Mouse (Mus musculus): Measurements from ENCODE around the gene Vmp1.

The Vmp1 gene

GRCm38 (mm10) chr11:86672772-86673171 is 10.9 kb downstream of the Vmp1 start:
- DNase-seq (ENCODE audit: low read depth), result no peak

DNA sequence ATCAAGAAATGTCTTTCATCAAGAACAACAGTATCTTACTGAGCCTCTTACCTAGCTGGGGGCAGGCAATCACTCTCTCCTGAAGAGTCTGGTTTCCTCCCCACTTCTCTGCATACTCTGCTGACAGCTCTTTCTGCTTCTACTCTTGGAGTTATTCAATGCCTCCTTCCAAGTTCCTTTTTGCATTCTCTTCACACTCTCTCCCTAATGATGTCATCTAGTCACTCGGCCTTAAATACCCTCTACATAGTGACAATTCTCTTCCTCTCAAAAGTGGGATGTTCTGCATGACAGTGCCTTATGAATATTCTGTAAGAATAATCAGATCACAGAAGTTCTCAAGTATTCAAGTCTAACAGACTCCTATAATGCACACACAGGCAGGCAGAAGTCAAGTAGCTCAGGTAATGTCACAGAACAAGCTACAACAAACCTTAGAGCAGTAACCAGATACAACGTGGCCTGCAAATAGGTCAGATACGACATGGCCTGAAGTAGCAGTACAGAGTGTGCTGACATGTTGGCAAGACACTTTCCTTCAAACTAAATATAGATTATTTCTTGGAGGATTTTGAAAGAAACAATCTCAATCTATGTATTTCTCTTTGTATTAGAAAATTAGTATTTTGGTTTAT is 12.5 kb downstream of the Vmp1 start:
- no peak for DNase-seq (ENCODE audit: low read depth)

DNA sequence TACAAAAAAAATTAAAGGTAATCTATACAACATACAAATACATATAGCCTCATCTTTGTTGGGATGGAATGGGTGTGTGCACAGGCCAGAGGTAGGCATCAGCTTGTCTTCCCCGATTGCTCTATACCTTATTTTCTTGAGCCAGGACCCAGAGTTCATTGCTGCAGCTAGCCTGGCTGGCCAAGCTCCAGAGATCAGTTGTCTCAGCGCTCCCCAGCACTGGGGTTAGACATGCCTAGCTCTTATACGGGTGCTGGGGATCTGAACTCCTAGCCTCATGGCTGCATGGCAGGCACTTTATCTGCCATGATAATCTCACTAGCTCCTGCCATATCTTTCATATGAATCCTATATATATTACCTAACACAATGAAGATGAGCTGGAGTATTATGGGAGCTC is 15.5 kb downstream of the Vmp1 start:
- DNase-seq (ENCODE audit: low read depth), result no peak

DNA sequence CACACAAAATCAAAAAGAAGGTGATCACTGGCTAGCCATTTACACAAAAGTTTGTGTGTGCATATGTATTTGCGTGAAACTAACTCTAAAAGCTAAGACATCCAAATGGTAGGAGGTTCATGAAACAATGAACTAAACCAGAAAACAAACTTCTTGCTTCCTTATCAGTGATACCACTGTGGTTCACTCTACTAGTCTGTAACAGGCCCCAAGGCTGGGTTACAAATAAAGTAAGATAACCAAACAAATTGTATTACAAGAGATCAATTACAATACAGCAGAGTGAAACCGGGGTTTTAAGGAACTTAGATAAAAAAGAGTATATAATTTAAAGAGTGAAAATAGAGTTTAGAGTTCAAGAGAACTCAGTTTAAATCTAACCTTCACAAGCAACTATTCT is 16.1 kb downstream of the Vmp1 start:
- no peak for DNase-seq (ENCODE audit: low read depth)

- no peak for DNase-seq (ENCODE audit: low read depth)
These were observed 19.2 kb downstream of the Vmp1 start for GRCm38 (mm10) chr11:86664406-86664805.

GRCm38 (mm10) chr11:86663977-86664376 is 19.7 kb downstream of the Vmp1 start:
- no peak for DNase-seq (ENCODE audit: low read depth)

DNA sequence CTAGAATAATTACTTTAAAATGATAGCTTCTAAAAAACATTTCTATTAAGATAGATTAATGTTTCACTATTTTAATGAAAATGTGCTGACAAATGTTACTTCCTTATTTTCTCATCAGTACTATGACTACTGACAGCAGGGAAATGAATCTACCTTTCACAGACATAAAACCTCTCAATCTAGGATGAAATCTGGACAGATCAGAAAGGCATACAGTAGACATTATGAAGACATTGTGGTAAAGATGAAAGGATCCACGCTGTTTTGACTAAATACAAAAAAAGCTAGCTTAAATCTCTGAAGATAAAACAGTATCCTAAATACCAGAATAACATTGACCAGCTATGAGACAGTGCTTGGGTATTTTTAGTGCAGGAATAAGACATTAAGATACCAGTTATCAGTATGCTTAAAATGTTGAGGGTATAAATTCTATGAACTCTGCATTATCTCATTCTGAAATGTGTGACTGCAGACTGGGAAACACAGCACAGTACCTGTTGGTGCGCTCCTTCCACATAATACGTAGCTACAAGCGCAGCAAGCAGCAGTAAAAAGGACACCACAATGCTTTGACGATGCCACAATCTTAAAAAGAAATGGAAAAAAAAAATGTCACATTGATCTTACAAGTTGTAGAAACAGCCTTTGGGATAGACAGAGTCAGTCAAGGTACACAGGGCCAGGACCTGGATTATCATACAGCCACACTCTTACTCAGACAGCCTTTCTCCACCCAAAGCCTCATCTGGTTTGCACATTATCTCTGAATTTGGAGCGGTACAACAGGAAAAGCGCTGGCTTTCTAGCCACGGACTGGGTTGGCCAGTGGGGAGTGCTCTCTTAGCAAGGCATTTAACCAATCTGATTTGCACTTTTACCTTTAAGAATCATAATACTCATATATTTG is 20.4 kb downstream of the Vmp1 start:
- DNase-seq (ENCODE audit: low read depth), result no peak

DNA sequence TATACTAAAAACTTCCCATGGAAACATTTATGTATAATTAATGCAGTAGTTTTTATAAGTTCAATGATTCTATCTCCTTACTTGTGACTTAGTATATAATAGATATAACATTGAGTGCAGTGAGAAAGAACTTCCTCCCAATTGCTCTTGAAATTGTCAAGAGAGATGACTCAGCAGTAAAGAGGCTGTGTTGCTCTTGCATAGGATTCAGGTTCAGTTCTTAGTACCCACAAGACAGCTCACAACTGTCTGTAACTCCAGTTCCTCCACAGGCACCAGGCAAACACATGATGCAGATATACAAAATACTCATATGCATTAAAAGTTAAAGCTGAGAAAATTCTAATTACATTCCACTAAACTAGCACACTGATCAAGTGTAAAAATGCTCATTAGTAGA is 25.8 kb downstream of the Vmp1 start:
- no peak for DNase-seq (ENCODE audit: low read depth)

GRCm38 (mm10) chr11:86656849-86657567 is 26.6 kb downstream of the Vmp1 start:
- no peak for DNase-seq (ENCODE audit: low read depth)

DNA sequence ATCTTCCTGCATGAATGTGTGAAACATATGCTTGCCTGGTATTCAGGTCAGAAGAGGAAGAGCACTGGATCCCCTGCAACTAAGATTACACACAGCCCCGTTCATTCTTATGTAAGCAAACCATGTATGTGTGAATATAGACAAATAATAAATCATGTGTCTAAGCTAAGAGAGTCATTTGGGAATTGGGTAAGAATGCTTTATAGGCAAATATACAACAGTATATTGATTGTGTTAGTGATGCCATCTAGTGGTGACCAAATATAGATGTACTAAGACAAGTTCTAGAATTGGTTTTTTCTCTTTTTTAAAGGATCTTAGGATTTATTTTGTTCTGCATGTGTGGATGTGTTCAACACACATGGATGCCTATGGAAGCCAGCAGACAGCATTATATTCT is 28.0 kb downstream of the Vmp1 start:
- DNase-seq (ENCODE audit: low read depth), result peak; percentile 75

GRCm38 (mm10) chr11:86654096-86654495 is 29.5 kb downstream of the Vmp1 start:
- DNase-seq (ENCODE audit: low read depth), result no peak

DNA sequence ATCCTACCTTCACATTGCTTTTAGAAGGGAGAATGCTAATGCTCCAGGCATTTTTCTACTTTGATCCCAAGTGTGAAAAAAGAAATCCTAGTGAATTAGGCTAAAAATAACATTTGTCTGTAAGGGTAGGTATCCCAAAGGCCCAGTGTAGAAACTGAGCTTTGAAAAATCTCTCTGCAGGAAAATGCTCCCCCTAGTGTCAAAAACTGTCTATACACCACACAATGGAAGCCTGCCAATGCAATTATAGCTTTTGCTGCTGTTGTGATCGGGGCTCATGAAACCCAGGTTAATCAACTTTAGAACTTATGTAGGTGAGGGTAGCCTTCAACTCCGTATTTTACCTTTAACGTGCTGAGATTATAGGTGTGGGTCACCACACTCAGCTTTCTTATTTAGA is 30.2 kb downstream of the Vmp1 start:
- peak; percentile 93 for DNase-seq (ENCODE audit: low read depth)

DNA sequence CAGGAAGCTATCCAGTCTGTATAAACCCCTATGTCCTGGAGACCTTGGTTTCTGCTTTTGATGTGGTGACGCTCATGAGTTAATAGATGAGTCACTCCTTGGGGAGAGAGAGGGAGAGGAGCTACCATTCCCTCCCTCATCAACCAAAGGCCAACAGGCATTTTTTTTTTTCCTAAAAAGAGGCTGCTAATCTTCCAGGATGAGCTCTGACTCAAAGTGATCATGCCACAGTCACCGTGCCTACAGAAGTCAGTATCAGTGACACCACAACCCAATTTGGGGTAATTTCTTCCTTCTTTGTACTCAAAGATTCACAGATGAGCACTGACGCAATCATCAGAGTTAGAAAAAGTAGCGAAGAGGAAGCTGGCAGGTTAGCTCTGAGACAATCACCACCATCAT is 31.1 kb downstream of the Vmp1 start:
- peak; percentile 90 for DNase-seq (ENCODE audit: low read depth)

DNA sequence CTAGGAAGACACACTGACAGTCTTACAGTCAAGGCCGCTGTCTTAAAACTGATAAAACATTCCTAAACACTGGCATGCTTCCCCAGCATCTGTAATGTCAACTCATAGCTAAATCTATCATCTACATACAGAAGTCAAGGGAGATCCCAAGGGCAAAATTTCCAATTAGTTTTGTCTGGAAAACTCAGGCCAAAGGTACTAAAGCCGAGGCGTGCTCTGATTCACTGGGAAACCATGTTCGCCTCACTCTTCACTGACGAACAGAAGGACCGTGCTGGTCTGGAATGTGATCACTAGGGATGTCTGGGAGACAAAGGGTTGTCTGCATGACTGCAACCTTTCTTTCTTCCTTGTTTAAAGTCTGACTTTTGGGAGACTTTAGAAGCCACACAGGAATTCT is 33.0 kb downstream of the Vmp1 start:
- DNase-seq (ENCODE audit: low read depth), result no peak

- DNase-seq (ENCODE audit: low read depth), result no peak
These were observed 34.1 kb downstream of the Vmp1 start for GRCm38 (mm10) chr11:86649542-86649941.

- DNase-seq (ENCODE audit: low read depth), result peak; percentile 59
These were observed 35.8 kb downstream of the Vmp1 start for GRCm38 (mm10) chr11:86647706-86648447.

GRCm38 (mm10) chr11:86646885-86647459 is 36.7 kb downstream of the Vmp1 start:
- peak; percentile 61 for DNase-seq (ENCODE audit: low read depth)

GRCm38 (mm10) chr11:86646136-86646834 is 37.4 kb downstream of the Vmp1 start:
- peak; percentile 56 for DNase-seq (ENCODE audit: low read depth)

DNA sequence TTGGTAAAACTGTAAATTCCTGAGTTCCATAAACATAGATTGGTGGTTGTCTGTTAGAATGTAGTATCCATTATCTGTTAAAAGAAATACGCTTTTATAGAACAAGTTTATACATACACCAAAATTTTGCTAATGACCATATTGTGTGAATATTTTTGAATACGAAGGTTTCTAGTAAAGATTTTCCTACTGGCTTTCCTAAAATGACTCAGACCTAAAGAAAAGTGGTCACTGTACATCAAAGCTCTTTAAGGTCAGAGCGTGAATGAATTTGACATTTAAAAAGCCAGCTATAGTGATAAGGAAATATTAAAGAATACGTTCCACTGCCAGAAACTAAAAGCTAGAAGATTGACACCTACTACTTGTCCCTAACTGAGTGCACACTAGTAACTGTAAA is 39.1 kb downstream of the Vmp1 start:
- DNase-seq (ENCODE audit: low read depth), result peak; percentile 43

DNA sequence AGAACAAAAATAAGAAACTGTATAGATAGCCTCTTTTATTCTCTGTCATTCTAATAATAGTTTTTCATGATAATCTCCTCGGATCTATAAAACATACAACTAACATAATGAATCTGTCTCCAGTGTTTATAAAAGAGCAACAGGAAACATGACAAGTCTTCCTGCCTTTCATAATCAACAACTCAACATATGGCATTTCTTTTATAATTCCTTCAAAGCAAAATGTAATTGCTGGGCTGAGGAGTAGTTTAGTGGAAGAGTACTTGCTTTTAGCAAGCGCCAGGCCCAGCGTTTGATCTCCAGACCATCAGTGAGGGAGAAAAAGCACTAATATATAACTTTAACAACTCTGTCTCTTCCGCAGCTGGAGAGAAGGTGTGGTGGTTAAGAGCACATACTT is 41.9 kb downstream of the Vmp1 start:
- peak; percentile 11 for DNase-seq (ENCODE audit: low read depth)

- DNase-seq (ENCODE audit: low read depth), result no peak
These were observed 45.9 kb downstream of the Vmp1 start for GRCm38 (mm10) chr11:86637697-86638096.

Data from induced T-regulatory cell, adult 2 months (primary cell).